Mouse (Mus musculus) liver, embryonic 18 days (tissue): ENCODE results near the gene Gtf2a1. TPM values are rescaled to one million over a fixed set of nuclear protein-coding genes. Genes with fewer than 3 reads are reported as not detected.

ENCODE experiments used
- polyA plus RNA-seq: library from polyadenylated mRNA; depleted of rRNA; stranded (reverse); fragments of >200 nt; gene quantifications from 2 replicates; pipeline ENCODE4 v1.2.3, GENCODE M21; 2012; rRNA removed

The Gtf2a1 gene
- polyA plus RNA-seq: 4.6 and 5.3 TPM in 2 replicates

DNA sequence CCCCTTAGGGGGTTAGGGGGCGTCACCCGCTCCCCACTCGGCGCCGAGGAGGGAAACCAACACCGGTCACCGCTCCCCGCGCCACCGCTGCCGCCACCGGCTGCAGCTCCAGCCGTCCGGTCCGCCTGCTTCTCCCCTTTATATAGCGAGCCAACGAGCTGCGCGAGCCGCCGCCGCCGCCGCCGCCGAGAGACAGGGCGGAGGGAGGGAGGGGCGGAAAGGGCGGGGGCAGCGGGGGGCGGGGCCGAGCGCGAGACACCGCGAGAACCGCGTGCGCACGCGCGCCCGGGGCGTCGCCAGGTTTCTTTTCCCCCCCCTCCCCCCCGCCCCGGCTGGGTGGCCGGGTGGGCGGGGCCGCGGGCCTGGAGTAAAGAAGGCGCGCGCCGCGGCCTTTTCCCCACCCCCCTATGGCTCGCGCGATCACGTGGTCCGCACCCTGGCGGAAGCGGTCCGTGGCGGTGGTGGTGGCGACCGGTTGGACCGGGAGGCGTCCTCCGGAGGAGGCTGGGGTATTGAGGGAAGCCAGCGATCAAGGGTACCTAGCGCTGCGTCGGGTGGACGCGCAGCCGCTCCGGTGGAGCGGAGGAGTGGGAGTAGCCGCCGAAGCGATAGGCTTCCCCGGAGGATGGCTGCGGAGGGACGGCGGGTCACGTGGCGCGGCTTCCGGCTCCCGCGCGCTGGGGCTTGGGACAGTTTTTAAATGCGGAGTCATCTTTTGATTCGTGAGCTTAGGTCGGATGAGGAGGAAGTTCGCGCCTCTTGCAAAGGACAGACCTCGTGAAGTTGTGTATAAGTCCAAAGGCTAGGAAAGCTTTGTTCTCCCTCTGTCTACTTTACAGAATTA is at the start of gene Gtf2a1:
Gtf2a1 (minus strand) TSS at position 641 of the 844 bp plus-strand sequence.

Other genes with a start within 250 kb of the Gtf2a1 start
- 4.8 and 5.4 TPM in 2 replicates for gene Cep128, start 206.1 kb downstream of the Gtf2a1 start, polyA plus RNA-seq
- 0.05 and 0.08 TPM in 2 replicates for gene Tshr, start 205.9 kb downstream of the Gtf2a1 start, polyA plus RNA-seq
- 5.4 and 6.6 TPM in 2 replicates for gene Ston2, start 197.9 kb upstream of the Gtf2a1 start, polyA plus RNA-seq